Mouse (Mus musculus): ENCODE data around the gene Ankrd44. TPM values are rescaled to one million over a fixed set of nuclear protein-coding genes. Genes with fewer than 3 reads are reported as not detected.
A peak's percentile ranks its signal among the peaks of the same experiment; 100 is the strongest.

Ankrd44 gene
- polyA plus RNA-seq, 1 experiment = 4.6 TPM

- TF ChIP-seq E2F4 (IDR thresholded peaks at IDR 0.05; ENCODE audit: insufficient read depth) (no peak), MAX (IDR thresholded peaks at IDR 0.05; ENCODE audit: low read depth) (no peak)
- Histone ChIP-seq H3K27me3 (ENCODE audit: control insufficient read depth, insufficient read depth, insufficient read length) (no peaks in the 10 kb centered on the region), H3ac (ENCODE audit: control insufficient read depth, insufficient read length) (no peak overlapping the region), H3K4me3 (no peak overlapping the region), H3K4me2 (ENCODE audit: low read depth) (no peak overlapping the region), H3K79me2 (ENCODE audit: control insufficient read depth, insufficient read depth) (no peaks in the 10 kb centered on the region), H3K36me3 (ENCODE audit: control insufficient read depth, insufficient read depth) (no peaks in the 10 kb centered on the region)
Measured at GRCm38 (mm10) chr1:54740936-54741335, 185.3 kb downstream of the Ankrd44 start.

- Histone ChIP-seq H3K36me3 (ENCODE audit: control insufficient read depth, insufficient read depth) (no peaks in the 10 kb centered on the region), H3K4me2 (ENCODE audit: low read depth) (no peak overlapping the region), H3K79me2 (ENCODE audit: control insufficient read depth, insufficient read depth) (no peaks in the 10 kb centered on the region), H3ac (ENCODE audit: control insufficient read depth, insufficient read length) (no peak overlapping the region), H3K4me3 (no peak overlapping the region), H3K27me3 (ENCODE audit: control insufficient read depth, insufficient read depth, insufficient read length) (no peaks in the 10 kb centered on the region)
- TF ChIP-seq POLR2A (IDR thresholded peaks at IDR 0.05; ENCODE audit: insufficient read length, low read depth) (no peak), MYOG (IDR thresholded peaks at IDR 0.05; ENCODE audit: control insufficient read depth in 1 of 3, insufficient read depth in 1 of 3, insufficient read length in 2 of 3, low read depth in 2 of 3) (no peak), REST (IDR thresholded peaks at IDR 0.05; ENCODE audit: insufficient read depth, insufficient read length) (no peak), CEBPB (IDR thresholded peaks at IDR 0.05; ENCODE audit: insufficient read depth, poor library complexity, severe bottlenecking) (no peak)
Measured at GRCm38 (mm10) chr1:54737472-54737871, 188.7 kb downstream of the Ankrd44 start.

DNA sequence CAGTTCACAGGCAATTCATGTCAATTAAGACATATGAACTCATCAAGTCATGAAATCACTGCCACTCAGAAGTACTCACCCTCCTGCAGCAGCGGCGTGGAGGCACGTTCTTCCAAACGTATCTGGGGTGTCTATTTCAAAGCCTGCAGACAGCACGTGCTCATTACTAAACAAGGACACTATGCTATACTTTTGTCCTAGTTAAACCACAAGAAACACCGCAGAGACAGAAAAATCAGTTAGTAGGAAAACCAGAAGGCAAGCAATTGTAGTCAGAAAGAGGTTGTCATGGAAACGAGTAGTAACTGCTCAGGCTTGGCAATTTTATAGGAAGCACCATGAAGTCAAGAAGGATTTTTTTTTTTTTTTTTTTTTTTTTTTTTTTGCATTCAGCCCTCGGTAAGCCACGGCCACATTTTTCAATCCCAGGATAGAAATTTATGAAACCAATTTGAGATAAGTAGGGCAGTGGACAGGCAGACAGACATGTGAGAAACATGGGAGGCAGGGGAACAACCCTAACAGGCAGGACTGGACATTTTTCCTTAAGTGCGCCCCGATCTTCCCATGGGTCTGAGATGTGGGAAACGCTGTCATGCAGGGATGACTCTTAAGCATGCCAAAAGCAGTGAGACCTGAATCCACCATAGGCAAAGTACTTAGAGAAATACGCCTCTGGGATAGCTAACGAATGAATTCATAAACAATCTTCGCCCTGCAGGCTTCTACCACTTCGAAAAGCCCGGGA lies 191.1 kb downstream of the Ankrd44 start:
- no peaks in the 10 kb centered on the region for H3K79me2 ChIP-seq (ENCODE audit: control insufficient read depth, insufficient read depth)
- no peak overlapping the region for H3K4me2 ChIP-seq (ENCODE audit: low read depth)
- no peak overlapping the region for H3K4me3 ChIP-seq
- no peaks in the 10 kb centered on the region for H3K27me3 ChIP-seq (ENCODE audit: control insufficient read depth, insufficient read depth, insufficient read length)
- no peak for TF ChIP-seq MAX (IDR thresholded peaks at IDR 0.05; ENCODE audit: low read depth)
- TF ChIP-seq USF1 (IDR thresholded peaks at IDR 0.05; ENCODE audit: low read depth) = no peak
- TF ChIP-seq POLR2AphosphoS2 (IDR thresholded peaks at IDR 0.05; ENCODE audit: insufficient read length, low read depth) = no peak
- no peak for TF ChIP-seq MYOG (IDR thresholded peaks at IDR 0.05; ENCODE audit: control insufficient read depth in 1 of 3, insufficient read depth in 1 of 3, insufficient read length in 2 of 3, low read depth in 2 of 3)
- TF ChIP-seq REST (IDR thresholded peaks at IDR 0.05; ENCODE audit: insufficient read depth, insufficient read length) = no peak
- TF ChIP-seq SRF (IDR thresholded peaks at IDR 0.05; ENCODE audit: control insufficient read depth, insufficient read length, low read depth) = no peak
- no peak for TF ChIP-seq E2F4 (IDR thresholded peaks at IDR 0.05; ENCODE audit: insufficient read depth)
- TF ChIP-seq TCF12 (IDR thresholded peaks at IDR 0.05; ENCODE audit: insufficient read depth, poor library complexity, severe bottlenecking) = no peak
- TF ChIP-seq TCF3 (IDR thresholded peaks at IDR 0.05; ENCODE audit: insufficient read length, low read depth) = no peak
- no peak for TF ChIP-seq MYOD1 (IDR thresholded peaks at IDR 0.05; ENCODE audit: control insufficient read depth in 1 of 3, insufficient read length in 2 of 3, low read depth in 2 of 3)
- TF ChIP-seq POLR2A (IDR thresholded peaks at IDR 0.05; ENCODE audit: insufficient read length, low read depth) = no peak
- no peak for TF ChIP-seq CEBPB (IDR thresholded peaks at IDR 0.05; ENCODE audit: insufficient read depth, poor library complexity, severe bottlenecking)
- H3K36me3 ChIP-seq (ENCODE audit: control insufficient read depth, insufficient read depth) = peaks cover 8% of the 10 kb centered on the region
- no peak overlapping the region for H3ac ChIP-seq (ENCODE audit: control insufficient read depth, insufficient read length)

DNA sequence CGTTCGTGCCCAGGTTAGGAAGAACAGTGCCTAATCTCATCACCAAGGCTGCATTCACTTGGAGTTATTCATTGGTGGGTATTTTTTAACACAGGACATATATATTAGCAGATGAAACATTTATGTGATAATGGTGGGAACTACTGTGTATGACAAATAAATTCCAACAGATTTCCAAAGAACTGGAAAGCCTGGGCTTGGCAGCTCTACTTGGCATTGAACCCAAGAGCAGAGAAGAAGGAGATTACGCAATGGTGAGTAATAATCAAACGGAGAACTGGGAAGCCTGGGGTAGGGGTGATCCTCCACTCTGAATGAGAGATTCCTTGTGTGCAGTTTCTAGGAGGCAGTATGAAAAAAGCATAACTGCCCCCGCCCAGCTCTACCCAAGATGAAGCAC lies 196.9 kb downstream of the Ankrd44 start:
- Histone ChIP-seq H3K79me2 (ENCODE audit: control insufficient read depth, insufficient read depth) (no peaks in the 10 kb centered on the region), H3K4me3 (no peak overlapping the region), H3ac (ENCODE audit: control insufficient read depth, insufficient read length) (no peak overlapping the region), H3K4me2 (ENCODE audit: low read depth) (no peak overlapping the region), H3K36me3 (ENCODE audit: control insufficient read depth, insufficient read depth) (peaks cover 13% of the 10 kb centered on the region), H3K27me3 (ENCODE audit: control insufficient read depth, insufficient read depth, insufficient read length) (no peaks in the 10 kb centered on the region)
- TF ChIP-seq TCF12 (IDR thresholded peaks at IDR 0.05; ENCODE audit: insufficient read depth, poor library complexity, severe bottlenecking) (no peak), E2F4 (IDR thresholded peaks at IDR 0.05; ENCODE audit: insufficient read depth) (no peak), CEBPB (IDR thresholded peaks at IDR 0.05; ENCODE audit: insufficient read depth, poor library complexity, severe bottlenecking) (peak; percentile 94)

DNA sequence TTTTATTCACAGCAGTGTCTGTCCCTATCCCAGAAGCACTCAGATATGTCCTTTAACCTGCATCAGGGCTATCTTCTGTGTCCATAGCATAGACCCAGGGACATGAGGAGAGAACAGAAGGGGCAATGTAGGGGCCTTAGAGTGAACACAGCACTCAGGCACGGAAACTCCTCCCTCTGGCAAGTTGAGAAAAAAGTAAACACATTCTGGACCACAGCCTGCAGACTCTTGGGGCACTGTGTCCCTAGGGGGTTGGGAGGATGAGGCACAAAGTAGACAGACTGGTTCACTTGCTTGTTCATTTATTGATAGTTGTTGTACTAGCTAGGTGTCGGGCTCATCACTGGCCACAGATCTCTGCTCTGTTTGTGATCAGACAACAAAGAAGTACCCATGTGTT lies 199.6 kb downstream of the Ankrd44 start:
- TF ChIP-seq SRF (IDR thresholded peaks at IDR 0.05; ENCODE audit: control insufficient read depth, insufficient read length, low read depth) (no peak), E2F4 (IDR thresholded peaks at IDR 0.05; ENCODE audit: insufficient read depth) (no peak), REST (IDR thresholded peaks at IDR 0.05; ENCODE audit: insufficient read depth, insufficient read length) (no peak), MYOG (IDR thresholded peaks at IDR 0.05; ENCODE audit: control insufficient read depth in 1 of 3, insufficient read depth in 1 of 3, insufficient read length in 2 of 3, low read depth in 2 of 3) (no peak), POLR2AphosphoS2 (IDR thresholded peaks at IDR 0.05; ENCODE audit: insufficient read length, low read depth) (no peak), MYOD1 (IDR thresholded peaks at IDR 0.05; ENCODE audit: control insufficient read depth in 1 of 3, insufficient read length in 2 of 3, low read depth in 2 of 3) (no peak), USF1 (IDR thresholded peaks at IDR 0.05; ENCODE audit: low read depth) (no peak), TCF3 (IDR thresholded peaks at IDR 0.05; ENCODE audit: insufficient read length, low read depth) (no peak), CEBPB (IDR thresholded peaks at IDR 0.05; ENCODE audit: insufficient read depth, poor library complexity, severe bottlenecking) (no peak), TCF12 (IDR thresholded peaks at IDR 0.05; ENCODE audit: insufficient read depth, poor library complexity, severe bottlenecking) (no peak), MAX (IDR thresholded peaks at IDR 0.05; ENCODE audit: low read depth) (no peak), POLR2A (IDR thresholded peaks at IDR 0.05; ENCODE audit: insufficient read length, low read depth) (no peak)
- Histone ChIP-seq H3ac (ENCODE audit: control insufficient read depth, insufficient read length) (no peak overlapping the region), H3K4me2 (ENCODE audit: low read depth) (no peak overlapping the region), H3K4me3 (no peak overlapping the region), H3K79me2 (ENCODE audit: control insufficient read depth, insufficient read depth) (no peaks in the 10 kb centered on the region), H3K36me3 (ENCODE audit: control insufficient read depth, insufficient read depth) (peaks cover 5% of the 10 kb centered on the region), H3K27me3 (ENCODE audit: control insufficient read depth, insufficient read depth, insufficient read length) (no peaks in the 10 kb centered on the region)

Data from myocyte (in vitro differentiated cells).